Mouse (Mus musculus): ENCODE results near the gene Timp3. TPM values are rescaled to one million over a fixed set of nuclear protein-coding genes. Genes with fewer than 3 reads are reported as not detected.
A peak's percentile ranks its signal among the peaks of the same experiment; 100 is the strongest.

Timp3 gene
- polyA plus RNA-seq, 1 experiment from 2014 or later = 114 TPM

DNA sequence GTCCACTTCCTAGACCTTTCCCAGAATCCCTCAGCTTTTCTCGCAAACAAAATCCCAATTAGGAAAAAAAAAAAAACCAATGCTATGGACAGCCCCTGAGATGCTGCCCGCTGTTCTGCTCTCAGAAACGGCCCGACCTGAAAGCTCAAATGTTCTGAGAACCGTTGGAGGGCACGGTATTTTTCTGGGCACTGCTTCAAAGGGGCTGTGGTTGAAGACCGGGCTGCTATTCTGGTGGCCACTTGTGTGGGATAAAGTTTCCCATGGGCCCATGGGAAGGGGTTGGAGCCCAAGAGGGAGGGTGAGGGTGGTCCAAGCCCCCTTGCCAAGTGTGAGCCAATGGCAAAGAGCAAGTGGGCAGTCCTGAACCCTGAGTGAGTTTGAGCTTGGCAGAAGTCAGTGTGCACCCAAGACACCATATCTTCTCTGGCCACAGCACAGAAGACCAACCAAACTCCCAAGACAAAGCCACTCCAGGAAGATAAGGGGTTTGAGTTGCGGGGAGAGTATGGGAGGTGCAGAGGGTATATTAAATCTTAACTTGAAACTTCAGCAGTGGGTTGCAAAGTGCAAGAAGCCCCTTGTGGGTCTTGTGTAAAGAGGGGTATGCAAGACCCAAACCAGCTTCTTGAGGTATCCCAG is 29.2 kb downstream of the Timp3 start:
- 94% methylated on average over 8 of the region's 8 CpGs for WGBS
- Histone ChIP-seq H3K27me3 (ENCODE audit: insufficient read depth, low read length) (no peaks in the 10 kb centered on the region), H3K9me3 (ENCODE audit: low read length) (no peaks in the 10 kb centered on the region), H3K4me1 (ENCODE audit: insufficient read depth, low read length) (peaks cover 52% of the 10 kb centered on the region), H3K27ac (ENCODE audit: low read length) (no peak overlapping the region), H3K36me3 (ENCODE audit: insufficient read depth, low read length) (peaks cover 3% of the 10 kb centered on the region; the same call in 1 of the 2 replicates), H3K9ac (replicated peaks; ENCODE audit: low read length) (no peak overlapping the region), H3K4me2 (replicated peaks; ENCODE audit: low read depth, low read length) (no peak overlapping the region), H3K4me3 (ENCODE audit: low read length) (no peak overlapping the region)
- no peak for ATAC-seq (ENCODE audit: low FRiP score, low TSS enrichment)

DNA sequence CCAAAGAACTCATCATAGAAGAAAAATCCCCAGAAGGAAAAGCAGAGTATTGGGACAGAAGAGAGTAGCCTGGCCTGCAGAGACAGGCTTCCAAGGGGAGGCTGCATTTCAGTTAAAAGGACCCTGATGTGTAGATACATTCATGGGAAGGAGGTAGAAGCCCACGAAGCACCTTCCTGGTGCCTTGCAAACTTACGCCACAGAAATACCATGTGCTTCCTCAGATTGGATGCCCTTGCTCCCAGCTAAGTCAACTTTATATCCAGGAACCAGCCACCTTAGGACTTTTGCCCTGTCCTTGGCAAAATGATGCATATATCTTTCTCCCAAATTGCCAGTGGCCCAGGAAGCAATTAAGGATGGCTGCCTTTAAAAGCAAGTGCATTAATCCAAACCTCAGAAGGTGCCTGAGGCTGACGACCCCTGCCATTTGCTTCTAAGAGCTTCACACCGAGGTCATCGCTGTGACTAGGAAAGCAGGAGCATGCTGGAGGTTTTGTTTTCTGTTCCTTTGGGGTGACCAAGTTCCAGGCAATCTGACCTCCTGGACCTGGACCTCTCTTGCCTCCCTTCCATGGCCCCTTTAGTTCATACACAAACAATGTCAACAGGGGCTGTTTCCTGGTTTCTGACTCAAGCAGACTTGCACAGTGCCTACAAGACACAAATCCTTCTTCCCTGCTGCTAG is 31.0 kb downstream of the Timp3 start:
- WGBS = 42% methylated on average over 5 of the region's 5 CpGs
- Histone ChIP-seq H3K9ac (replicated peaks; ENCODE audit: low read length) (no peak overlapping the region; the same call in 1 of the 2 replicates), H3K4me2 (replicated peaks; ENCODE audit: low read depth, low read length) (no peak overlapping the region), H3K27ac (ENCODE audit: low read length) (peak overlapping the region; percentile 89), H3K9me3 (ENCODE audit: low read length) (no peaks in the 10 kb centered on the region), H3K4me3 (ENCODE audit: low read length) (no peak overlapping the region), H3K27me3 (ENCODE audit: insufficient read depth, low read length) (no peaks in the 10 kb centered on the region), H3K4me1 (ENCODE audit: insufficient read depth, low read length) (peaks cover 56% of the 10 kb centered on the region), H3K36me3 (ENCODE audit: insufficient read depth, low read length) (0 out of 2 replicates have a peak, but pooled peaks cover 3% of the 10 kb centered on the region)
- peak; percentile 14; the same call in 1 of the 2 replicates for ATAC-seq (ENCODE audit: low FRiP score, low TSS enrichment)

GRCm38 (mm10) chr10:86331681-86332281 is 31.6 kb downstream of the Timp3 start:
- ATAC-seq (ENCODE audit: low FRiP score, low TSS enrichment) = peak; percentile 67
- Histone ChIP-seq H3K4me3 (ENCODE audit: low read length) (no peak overlapping the region), H3K27me3 (ENCODE audit: insufficient read depth, low read length) (no peaks in the 10 kb centered on the region), H3K4me1 (ENCODE audit: insufficient read depth, low read length) (peaks cover 56% of the 10 kb centered on the region), H3K36me3 (ENCODE audit: insufficient read depth, low read length) (0 out of 2 replicates have a peak, but pooled peaks cover 3% of the 10 kb centered on the region), H3K9ac (replicated peaks; ENCODE audit: low read length) (no peak overlapping the region), H3K9me3 (ENCODE audit: low read length) (no peaks in the 10 kb centered on the region), H3K27ac (ENCODE audit: low read length) (peak overlapping the region; percentile 89), H3K4me2 (replicated peaks; ENCODE audit: low read depth, low read length) (no peak overlapping the region)
- WGBS = 26% methylated on average over 7 of the region's 7 CpGs

DNA sequence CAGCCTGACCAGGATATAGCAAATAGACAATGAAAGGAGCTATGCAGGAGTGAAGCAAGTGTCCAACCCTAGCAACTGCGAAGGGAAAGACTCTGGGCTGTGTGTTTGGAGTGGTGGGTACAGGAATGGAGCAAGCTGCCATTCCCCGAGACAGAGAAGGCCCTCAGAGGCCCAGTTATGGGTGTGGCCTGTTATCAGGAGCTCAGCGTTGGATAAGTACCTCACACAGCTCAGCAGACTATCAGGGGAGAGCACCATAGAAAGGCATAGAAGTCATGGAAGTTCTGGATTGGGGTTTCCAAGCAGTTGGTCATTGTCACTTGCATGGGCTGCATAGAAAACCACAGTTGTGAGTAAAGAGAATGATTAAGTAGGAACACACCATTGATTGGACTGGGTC is 32.8 kb downstream of the Timp3 start:
- Histone ChIP-seq H3K9ac (replicated peaks; ENCODE audit: low read length) (no peak overlapping the region), H3K4me1 (ENCODE audit: insufficient read depth, low read length) (peaks cover 56% of the 10 kb centered on the region), H3K4me3 (ENCODE audit: low read length) (no peak overlapping the region), H3K36me3 (ENCODE audit: insufficient read depth, low read length) (no peaks in the 10 kb centered on the region), H3K27ac (ENCODE audit: low read length) (peak overlapping the region; percentile 77; the same call in 1 of the 2 replicates), H3K9me3 (ENCODE audit: low read length) (no peaks in the 10 kb centered on the region), H3K27me3 (ENCODE audit: insufficient read depth, low read length) (no peaks in the 10 kb centered on the region), H3K4me2 (replicated peaks; ENCODE audit: low read depth, low read length) (no peak overlapping the region)
- 97% methylated on average over 3 of the region's 3 CpGs for WGBS
- ATAC-seq (ENCODE audit: low FRiP score, low TSS enrichment) = no peak

GRCm38 (mm10) chr10:86334581-86334980 is 34.4 kb downstream of the Timp3 start:
- WGBS = 52% methylated on average over 8 of the region's 8 CpGs
- H3K4me3 ChIP-seq (ENCODE audit: low read length) = no peak overlapping the region
- no peak for ATAC-seq (ENCODE audit: low FRiP score, low TSS enrichment)
- H3K4me2 ChIP-seq (replicated peaks; ENCODE audit: low read depth, low read length) = no peak overlapping the region
- peaks cover 60% of the 10 kb centered on the region for H3K4me1 ChIP-seq (ENCODE audit: insufficient read depth, low read length)
- no peak overlapping the region for H3K9ac ChIP-seq (replicated peaks; ENCODE audit: low read length)
- H3K27me3 ChIP-seq (ENCODE audit: insufficient read depth, low read length) = no peaks in the 10 kb centered on the region
- H3K36me3 ChIP-seq (ENCODE audit: insufficient read depth, low read length) = 0 out of 2 replicates have a peak, but pooled peaks cover 3% of the 10 kb centered on the region
- no peak overlapping the region for H3K27ac ChIP-seq (ENCODE audit: low read length)
- no peaks in the 10 kb centered on the region for H3K9me3 ChIP-seq (ENCODE audit: low read length)

DNA sequence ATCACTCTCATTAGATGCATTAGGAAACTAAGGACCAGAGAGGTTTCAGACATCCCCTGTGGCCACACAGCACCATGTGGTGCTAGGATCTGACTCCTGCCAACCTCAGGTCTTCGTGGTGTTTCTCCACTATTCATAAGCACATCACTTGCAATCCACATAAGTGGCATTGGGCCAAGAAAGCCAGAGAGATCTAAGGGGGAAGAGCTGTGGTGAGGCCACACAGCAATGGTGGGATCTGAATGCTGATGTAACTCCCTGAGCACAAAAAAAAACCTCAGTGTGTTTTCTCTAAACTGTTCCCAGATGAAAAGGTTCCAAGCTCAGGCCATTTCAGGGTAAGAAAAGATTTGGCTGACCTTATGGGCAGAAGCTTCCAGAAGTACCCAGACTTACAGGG is 36.3 kb downstream of the Timp3 start:
- H3K36me3 ChIP-seq (ENCODE audit: insufficient read depth, low read length) = 0 out of 2 replicates have a peak, but pooled peaks cover 3% of the 10 kb centered on the region
- no peak overlapping the region for H3K9ac ChIP-seq (replicated peaks; ENCODE audit: low read length)
- H3K27ac ChIP-seq (ENCODE audit: low read length) = no peak overlapping the region
- no peak overlapping the region for H3K4me3 ChIP-seq (ENCODE audit: low read length)
- H3K27me3 ChIP-seq (ENCODE audit: insufficient read depth, low read length) = no peaks in the 10 kb centered on the region
- 68% methylated on average over 1 of the region's 1 CpGs for WGBS
- H3K9me3 ChIP-seq (ENCODE audit: low read length) = no peaks in the 10 kb centered on the region
- H3K4me2 ChIP-seq (replicated peaks; ENCODE audit: low read depth, low read length) = no peak overlapping the region
- peaks cover 60% of the 10 kb centered on the region for H3K4me1 ChIP-seq (ENCODE audit: insufficient read depth, low read length)
- no peak for ATAC-seq (ENCODE audit: low FRiP score, low TSS enrichment)

GRCm38 (mm10) chr10:86337239-86337638 is 37.1 kb downstream of the Timp3 start:
- WGBS = 49% methylated on average over 3 of the region's 3 CpGs
- Histone ChIP-seq H3K4me3 (ENCODE audit: low read length) (no peak overlapping the region), H3K4me2 (replicated peaks; ENCODE audit: low read depth, low read length) (no peak overlapping the region), H3K27ac (ENCODE audit: low read length) (no peak overlapping the region), H3K9ac (replicated peaks; ENCODE audit: low read length) (no peak overlapping the region), H3K27me3 (ENCODE audit: insufficient read depth, low read length) (no peaks in the 10 kb centered on the region), H3K4me1 (ENCODE audit: insufficient read depth, low read length) (peaks cover 62% of the 10 kb centered on the region), H3K9me3 (ENCODE audit: low read length) (no peaks in the 10 kb centered on the region), H3K36me3 (ENCODE audit: insufficient read depth, low read length) (0 out of 2 replicates have a peak, but pooled peaks cover 3% of the 10 kb centered on the region)
- ATAC-seq (ENCODE audit: low FRiP score, low TSS enrichment) = no peak

DNA sequence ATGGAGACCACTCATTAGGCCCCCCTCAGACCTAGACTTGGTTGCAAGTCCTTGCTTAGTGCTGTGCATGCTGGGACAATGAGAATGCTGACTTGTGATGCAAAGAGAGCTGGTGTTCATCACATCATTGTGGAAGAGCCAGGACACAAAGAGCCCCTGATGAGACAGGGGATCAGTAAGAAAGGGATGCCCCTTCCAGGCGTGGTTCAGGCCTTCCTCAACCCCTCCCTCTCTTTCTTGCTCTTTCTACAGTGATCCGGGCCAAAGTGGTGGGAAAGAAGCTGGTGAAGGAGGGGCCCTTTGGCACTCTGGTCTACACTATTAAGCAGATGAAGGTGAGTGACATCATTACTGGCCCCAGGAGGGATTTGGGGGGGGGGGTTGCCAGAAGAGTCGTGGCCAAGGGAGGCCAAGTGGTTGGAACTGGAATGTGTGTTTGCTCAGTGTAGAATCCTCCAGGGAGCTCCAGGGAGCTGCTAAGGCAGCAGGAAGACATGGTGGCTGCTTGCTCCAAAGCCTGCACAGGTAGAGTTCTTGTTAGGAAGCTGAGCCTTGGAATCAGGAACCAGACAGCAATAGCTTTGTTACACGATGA is 38.0 kb downstream of the Timp3 start:
- ATAC-seq (ENCODE audit: low FRiP score, low TSS enrichment) = no peak
- 0 out of 2 replicates have a peak, but pooled peaks cover 3% of the 10 kb centered on the region for H3K36me3 ChIP-seq (ENCODE audit: insufficient read depth, low read length)
- H3K27ac ChIP-seq (ENCODE audit: low read length) = no peak overlapping the region
- no peaks in the 10 kb centered on the region for H3K9me3 ChIP-seq (ENCODE audit: low read length)
- H3K4me2 ChIP-seq (replicated peaks; ENCODE audit: low read depth, low read length) = no peak overlapping the region
- H3K27me3 ChIP-seq (ENCODE audit: insufficient read depth, low read length) = no peaks in the 10 kb centered on the region
- WGBS = 60% methylated on average over 4 of the region's 4 CpGs
- H3K9ac ChIP-seq (replicated peaks; ENCODE audit: low read length) = no peak overlapping the region
- H3K4me3 ChIP-seq (ENCODE audit: low read length) = no peak overlapping the region
- H3K4me1 ChIP-seq (ENCODE audit: insufficient read depth, low read length) = peaks cover 53% of the 10 kb centered on the region

- Histone ChIP-seq H3K4me1 (ENCODE audit: insufficient read depth, low read length) (peaks cover 45% of the 10 kb centered on the region), H3K27ac (ENCODE audit: low read length) (no peak overlapping the region), H3K4me2 (replicated peaks; ENCODE audit: low read depth, low read length) (no peak overlapping the region), H3K4me3 (ENCODE audit: low read length) (no peak overlapping the region), H3K9ac (replicated peaks; ENCODE audit: low read length) (no peak overlapping the region), H3K27me3 (ENCODE audit: insufficient read depth, low read length) (no peaks in the 10 kb centered on the region), H3K9me3 (ENCODE audit: low read length) (no peaks in the 10 kb centered on the region), H3K36me3 (ENCODE audit: insufficient read depth, low read length) (peaks cover 10% of the 10 kb centered on the region; the same call in 1 of the 2 replicates)
- 81% methylated on average over 4 of the region's 4 CpGs for WGBS
- no peak for ATAC-seq (ENCODE audit: low FRiP score, low TSS enrichment)
These were observed 38.9 kb downstream of the Timp3 start for GRCm38 (mm10) chr10:86339121-86339520.
